Mouse (Mus musculus) kidney, embryonic 14.5 days (tissue): ENCODE results near the gene Fcf1. TPM values are rescaled to one million over a fixed set of nuclear protein-coding genes. Genes with fewer than 3 reads are reported as not detected.

Experiments used
- ATAC-seq: fragments of 200-750 bp; cut with Nextera tagmentation; 2 replicates; pipeline ENCODE4 v1.8.0; 2017; ENCODE audit warnings: moderate number of reproducible peaks, mild to moderate bottlenecking, moderate TSS enrichment, moderate library complexity; ENCODE audit not compliant: low FRiP score, low TSS enrichment
- H3K27ac ChIP-seq: fragments of 300-500 bp; sonication (generic); 2 replicates; pipeline ENCODE4 v1.5.1; 2014; ENCODE audit warnings: low read depth, mild to moderate bottlenecking, low read length, moderate library complexity, mixed read lengths
- H3K27me3 ChIP-seq: fragments of 300-500 bp; sonication (generic); 2 replicates; pipeline ENCODE4 v1.6.1; 2014; ENCODE audit warnings: mild to moderate bottlenecking, low read length; ENCODE audit not compliant: control insufficient read depth, insufficient read depth
- H3K36me3 ChIP-seq: fragments of 300-500 bp; sonication (generic); 2 replicates; pipeline ENCODE4 v1.6.1; 2014; ENCODE audit warnings: low read length, mixed read lengths; ENCODE audit not compliant: control insufficient read depth, insufficient read depth
- H3K4me1 ChIP-seq: fragments of 300-500 bp; sonication (generic); 2 replicates; pipeline ENCODE4 v1.6.1; 2014; ENCODE audit warnings: low read length, mixed read lengths; ENCODE audit not compliant: control insufficient read depth, insufficient read depth
- H3K4me2 ChIP-seq: fragments of 300-500 bp; sonication (generic); replicated peaks from 2 replicates; pipeline ENCODE4 v1.6.1; 2014; ENCODE audit warnings: low read depth, mild to moderate bottlenecking, low read length
- H3K4me3 ChIP-seq: fragments of 300-500 bp; sonication (generic); 2 replicates; pipeline ENCODE4 v1.5.1; 2014; ENCODE audit warnings: mild to moderate bottlenecking, low read length
- H3K9ac ChIP-seq: fragments of 300-500 bp; sonication (generic); 2 replicates; pipeline ENCODE4 v1.6.1; 2014; ENCODE audit warnings: low read depth, mild to moderate bottlenecking, low read length, moderate library complexity
- H3K9me3 ChIP-seq: fragments of 300-500 bp; sonication (generic); 2 replicates; pipeline ENCODE4 v1.6.1; 2016; ENCODE audit warnings: low read length; ENCODE audit not compliant: control insufficient read depth
- WGBS: fragments of 180-500 bp; shearing (Covaris S2); extraction: QIAGEN DNeasy Blood & Tissue Kit; methylation state at CpG from one replicate; pipeline ENCODE4 v1.1.7; 2014; 5-methylcytosine and 5-hydroxymethylcytosine counted together
- polyA plus RNA-seq: library from polyadenylated mRNA; unstranded; fragments of >200 nt; fragmentation: Nextera tagmentation; extraction: Ambion mirVana; gene quantifications from 2 replicates; pipeline ENCODE4 v1.2.1, GENCODE M21; 2014

Gene Fcf1
- polyA plus RNA-seq, 1 experiment from 2014 or later, result 153 TPM

DNA sequence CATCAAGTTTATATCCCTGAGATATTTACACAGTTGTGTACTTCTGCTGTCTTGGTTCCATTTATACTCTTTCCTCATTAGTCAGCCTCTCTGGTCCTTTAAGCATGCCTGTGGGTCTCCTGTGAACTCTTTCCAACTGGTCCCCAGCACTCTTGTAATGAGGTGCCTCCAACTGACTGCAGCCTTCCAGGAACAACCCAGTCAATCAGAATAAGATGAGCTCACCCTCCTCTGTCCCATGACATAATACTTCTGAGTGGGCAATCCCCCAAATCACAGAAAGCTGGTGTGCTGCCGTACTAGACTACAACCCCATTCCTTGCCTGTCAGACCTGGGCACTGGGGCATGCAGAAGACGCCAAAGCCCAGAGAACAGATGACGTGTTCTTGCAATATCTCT lies 14.4 kb upstream of the Fcf1 start:
- H3K9me3 ChIP-seq, result no peaks in the 10 kb centered on the region
- no peaks in the 10 kb centered on the region for H3K4me1 ChIP-seq
- no peak for ATAC-seq
- H3K27me3 ChIP-seq, result no peaks in the 10 kb centered on the region
- H3K27ac ChIP-seq, result no peak overlapping the region
- H3K4me2 ChIP-seq, result no peak overlapping the region
- 92% methylated on average over 3 of the region's 3 CpGs for WGBS
- no peak overlapping the region for H3K9ac ChIP-seq
- 0 out of 2 replicates have a peak, but pooled peaks cover 6% of the 10 kb centered on the region for H3K36me3 ChIP-seq
- no peak overlapping the region for H3K4me3 ChIP-seq

DNA sequence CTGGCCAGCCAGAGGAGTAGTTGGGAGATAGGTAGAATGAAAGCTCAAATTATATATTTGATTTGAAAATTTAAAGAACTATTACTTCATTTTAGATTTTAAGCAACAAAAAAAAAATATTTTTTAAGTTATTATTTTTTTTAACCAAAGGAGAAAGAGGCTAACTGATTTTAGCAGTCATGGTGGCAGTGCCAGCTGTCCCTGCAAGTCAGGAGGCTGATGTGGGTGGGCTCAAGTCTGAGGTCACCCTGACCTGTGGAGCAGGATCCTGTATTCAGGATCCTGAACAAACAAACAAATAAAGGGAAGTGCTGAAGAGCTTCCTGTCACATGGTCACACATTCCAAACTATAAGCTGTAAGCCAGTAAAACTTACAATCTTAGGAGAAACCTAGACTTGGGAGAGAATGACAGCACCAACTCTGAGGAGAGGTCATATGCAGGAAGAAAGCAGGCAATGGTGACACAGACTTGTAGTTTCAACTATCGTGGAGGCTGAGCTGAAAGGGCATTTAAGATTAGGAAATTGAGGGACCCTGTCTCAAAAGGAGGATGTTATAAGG lies 11.8 kb upstream of the Fcf1 start:
- Histone ChIP-seq H3K9me3 (no peaks in the 10 kb centered on the region), H3K27me3 (no peaks in the 10 kb centered on the region), H3K27ac (no peak overlapping the region), H3K4me1 (no peaks in the 10 kb centered on the region), H3K9ac (no peak overlapping the region), H3K36me3 (0 out of 2 replicates have a peak, but pooled peaks cover 6% of the 10 kb centered on the region), H3K4me2 (no peak overlapping the region), H3K4me3 (no peak overlapping the region)
- ATAC-seq, result no peak
- 87% methylated on average over 1 of the region's 1 CpGs for WGBS

DNA sequence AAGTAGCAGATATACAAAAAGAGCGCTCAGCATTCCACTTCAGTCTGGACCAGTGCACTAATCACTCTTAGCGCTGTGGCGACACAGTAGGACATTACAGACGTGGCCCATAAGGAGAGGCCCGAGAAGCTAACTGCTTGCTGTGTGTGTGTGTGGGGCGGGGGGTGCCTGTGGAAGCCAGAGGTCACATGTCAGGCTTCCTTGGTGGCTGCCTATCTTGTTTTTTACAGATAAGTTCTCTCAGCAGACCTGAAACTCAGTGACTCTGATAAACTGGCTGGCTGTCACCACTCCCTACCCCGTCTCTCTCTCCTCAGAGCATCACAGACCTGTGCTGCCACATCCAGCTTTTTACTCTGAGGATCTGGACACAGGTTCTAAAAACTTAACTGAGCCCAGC lies 8.1 kb upstream of the Fcf1 start:
- no peaks in the 10 kb centered on the region for H3K27me3 ChIP-seq
- H3K9ac ChIP-seq, result no peak overlapping the region
- H3K36me3 ChIP-seq, result 0 out of 2 replicates have a peak, but pooled peaks cover 6% of the 10 kb centered on the region
- H3K4me3 ChIP-seq, result no peak overlapping the region
- ATAC-seq, result no peak
- no peak overlapping the region for H3K27ac ChIP-seq
- no peaks in the 10 kb centered on the region for H3K4me1 ChIP-seq
- no peaks in the 10 kb centered on the region for H3K9me3 ChIP-seq
- H3K4me2 ChIP-seq, result no peak overlapping the region
- 87% methylated on average over 7 of the region's 7 CpGs for WGBS

DNA sequence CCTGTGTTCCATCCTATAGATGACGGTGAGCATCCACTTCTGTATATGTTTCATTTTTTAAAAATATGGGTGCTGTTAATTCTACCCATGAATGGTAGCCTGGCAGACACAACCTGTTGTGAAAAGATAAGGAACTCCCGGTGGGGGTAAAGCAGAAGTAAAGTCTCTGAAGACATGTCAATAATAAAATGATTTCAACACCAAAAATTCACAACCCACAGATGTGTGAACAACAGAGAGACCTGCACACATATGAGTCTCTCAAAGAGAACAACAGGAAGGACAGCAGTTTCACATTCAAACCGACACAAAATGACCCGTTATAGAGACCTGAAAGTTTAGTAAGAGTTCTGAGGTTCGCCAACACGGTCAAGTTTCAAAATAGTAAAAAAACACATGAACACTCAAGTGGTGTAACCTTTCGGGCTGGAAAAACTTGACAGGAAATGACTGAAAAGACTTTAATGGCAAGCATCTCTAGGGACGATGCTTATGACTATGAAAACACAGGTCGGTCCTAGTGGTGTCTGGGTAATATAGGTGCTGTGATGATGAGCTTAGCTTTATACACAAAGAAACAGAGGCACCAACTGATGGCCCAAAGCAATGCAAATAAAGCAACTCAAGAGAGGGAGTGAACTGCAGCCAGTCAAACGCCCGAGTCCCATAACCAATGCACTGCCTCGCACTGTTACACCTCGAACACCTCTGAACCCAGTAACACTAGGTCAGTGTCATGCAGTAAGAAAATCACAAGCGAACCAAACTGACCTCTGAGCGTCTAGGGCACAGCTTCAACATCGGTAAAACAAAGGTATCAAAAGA lies 1.7 kb upstream of the Fcf1 start:
- Histone ChIP-seq H3K27me3 (no peaks in the 10 kb centered on the region), H3K9ac (no peak overlapping the region), H3K27ac (no peak overlapping the region), H3K4me3 (peak overlapping the region; percentile 95; the same call in 1 of the 2 replicates), H3K4me1 (peaks cover 11% of the 10 kb centered on the region), H3K36me3 (peaks cover 12% of the 10 kb centered on the region), H3K9me3 (no peaks in the 10 kb centered on the region), H3K4me2 (peak overlapping the region; percentile 89)
- ATAC-seq, result no peak
- WGBS, result 79% methylated on average over 16 of the region's 16 CpGs

DNA sequence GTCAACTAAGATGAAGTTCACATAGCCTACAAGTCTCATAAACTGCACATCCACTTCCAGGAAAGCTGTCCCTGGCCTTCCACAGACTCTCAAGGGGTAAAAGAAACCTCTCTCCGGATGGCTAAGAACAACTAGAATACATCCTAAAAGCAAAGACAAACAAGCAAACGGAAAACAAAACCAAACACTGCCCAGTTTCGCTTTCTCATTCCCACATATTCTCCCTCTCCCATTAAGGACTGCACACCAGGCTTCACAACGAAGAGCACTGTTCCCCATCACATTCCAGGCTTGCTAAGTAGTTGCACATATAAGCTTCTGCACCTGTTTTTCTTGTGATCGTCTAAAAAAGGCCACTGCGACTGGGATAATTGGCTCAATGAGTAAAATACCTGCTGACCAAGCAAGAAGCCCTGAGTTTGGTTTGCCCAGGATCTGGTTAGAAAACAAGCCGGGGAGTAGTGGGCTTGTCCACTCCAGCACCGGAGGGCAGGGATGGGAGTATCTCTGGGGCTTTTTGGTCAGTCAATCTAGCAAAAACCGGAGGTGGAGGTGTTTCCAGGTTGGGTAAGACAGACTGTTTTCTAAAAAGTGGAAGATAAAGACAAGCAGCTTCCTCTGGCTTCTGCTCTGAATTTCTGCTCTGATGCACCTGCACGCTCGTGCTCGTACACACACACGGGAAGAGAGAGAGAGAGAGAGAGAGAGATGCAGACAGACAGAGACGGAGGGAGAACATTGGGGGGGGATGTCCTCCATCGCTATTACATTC lies 855 bp upstream of the Fcf1 start:
- Histone ChIP-seq H3K4me1 (peaks cover 11% of the 10 kb centered on the region), H3K27me3 (no peaks in the 10 kb centered on the region), H3K36me3 (peaks cover 19% of the 10 kb centered on the region), H3K4me2 (peak overlapping the region; percentile 89), H3K4me3 (peak overlapping the region; percentile 95), H3K9ac (peak overlapping the region; percentile 79), H3K27ac (no peak overlapping the region), H3K9me3 (no peaks in the 10 kb centered on the region)
- WGBS, result 26% methylated on average over 15 of the region's 15 CpGs
- no peak for ATAC-seq

DNA sequence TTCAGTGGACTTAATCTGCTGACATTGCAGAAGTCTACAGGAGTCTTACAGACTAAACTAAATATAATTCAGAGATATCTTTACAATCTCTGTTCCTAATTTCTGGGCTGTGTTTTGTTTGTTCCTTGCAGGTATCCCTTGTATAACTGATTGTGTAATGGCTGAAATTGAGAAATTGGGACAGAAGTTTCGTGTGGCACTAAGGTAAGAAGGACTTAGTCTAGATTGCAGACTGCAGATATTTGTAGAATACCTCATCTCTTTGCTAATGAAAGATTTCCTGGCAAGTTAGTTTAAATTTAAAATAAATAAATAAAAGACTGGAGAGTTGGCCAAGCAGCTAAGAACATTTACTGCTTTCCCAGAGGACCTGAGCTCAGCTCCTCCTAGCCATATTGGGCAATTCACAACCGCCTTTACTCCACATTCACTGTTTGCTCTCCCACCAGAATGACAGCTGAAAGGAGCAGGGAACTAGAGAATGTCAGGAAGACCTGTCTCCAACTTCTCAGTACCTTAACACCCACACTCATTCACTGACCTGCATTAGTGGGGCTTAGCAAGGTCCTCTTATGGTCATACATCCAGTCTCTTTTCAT lies 8.7 kb downstream of the Fcf1 start:
- Histone ChIP-seq H3K4me3 (no peak overlapping the region), H3K4me1 (no peaks in the 10 kb centered on the region), H3K27ac (no peak overlapping the region), H3K27me3 (no peaks in the 10 kb centered on the region), H3K9me3 (no peaks in the 10 kb centered on the region), H3K4me2 (no peak overlapping the region), H3K36me3 (peaks cover 76% of the 10 kb centered on the region), H3K9ac (no peak overlapping the region)
- WGBS, result 90% methylated on average over 2 of the region's 2 CpGs
- ATAC-seq, result no peak

DNA sequence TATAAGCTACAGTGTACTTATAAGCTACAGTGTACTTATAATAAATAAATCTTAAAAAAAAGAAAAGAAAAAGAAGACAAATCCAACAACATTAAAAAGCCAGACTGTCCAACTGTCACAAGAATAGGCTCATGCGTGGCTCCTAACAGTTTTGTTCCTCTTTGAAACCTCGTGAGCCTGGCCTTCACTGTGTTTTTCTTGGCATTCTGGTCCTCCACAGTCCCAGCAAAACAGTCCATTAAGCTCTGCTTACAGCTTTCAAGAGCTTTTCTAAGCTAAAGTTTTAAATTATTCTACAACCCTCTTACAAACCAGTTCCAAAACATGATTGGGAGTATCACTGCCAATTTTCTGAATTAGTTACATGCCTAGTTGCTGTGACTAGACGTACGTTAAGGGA lies 18.8 kb downstream of the Fcf1 start:
- no peak overlapping the region for H3K9ac ChIP-seq
- peaks cover 4% of the 10 kb centered on the region; the same call in 1 of the 2 replicates for H3K9me3 ChIP-seq
- no peaks in the 10 kb centered on the region for H3K36me3 ChIP-seq
- H3K27ac ChIP-seq, result no peak overlapping the region
- no peak overlapping the region for H3K4me3 ChIP-seq
- WGBS, result 61% methylated on average over 4 of the region's 4 CpGs
- ATAC-seq, result no peak
- no peak overlapping the region for H3K4me2 ChIP-seq
- no peaks in the 10 kb centered on the region for H3K27me3 ChIP-seq
- no peaks in the 10 kb centered on the region for H3K4me1 ChIP-seq

DNA sequence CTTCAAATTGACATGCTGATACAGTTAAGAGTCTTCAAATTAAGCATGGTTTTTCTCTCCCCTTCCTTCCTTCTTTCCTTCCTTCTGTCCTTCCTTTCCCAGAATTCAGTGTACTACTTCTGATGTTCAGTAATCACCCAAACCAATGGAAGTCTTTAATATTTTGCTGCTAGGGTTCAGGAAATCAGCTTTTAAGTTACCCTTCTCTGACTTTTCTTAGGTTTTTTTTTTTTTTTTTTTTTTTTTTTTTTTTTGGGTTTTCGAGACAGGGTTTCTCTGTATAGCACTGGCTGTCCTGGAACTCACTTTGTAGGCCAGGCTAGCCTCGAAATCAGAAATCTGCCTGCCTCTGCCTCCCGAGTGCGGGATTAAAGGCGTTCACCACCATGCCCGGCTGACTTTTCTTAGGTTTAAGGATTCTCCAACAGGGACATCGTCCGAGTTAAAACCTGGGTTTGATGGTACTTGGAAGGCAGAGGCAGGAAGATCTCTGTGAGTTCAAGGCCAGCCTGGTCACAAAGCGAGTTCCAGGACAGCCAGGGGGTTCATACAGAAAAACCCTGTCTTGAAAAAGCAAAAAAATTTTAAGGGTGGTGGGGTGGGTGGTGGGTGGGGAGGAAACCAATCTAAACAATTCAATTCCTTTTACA lies 24.5 kb downstream of the Fcf1 start:
- ATAC-seq, result no peak
- Histone ChIP-seq H3K9me3 (peaks cover 4% of the 10 kb centered on the region; the same call in 1 of the 2 replicates), H3K4me3 (peak overlapping the region; percentile 99)

More for the DNA sequence above, 24.5 kb downstream of the Fcf1 start:
- H3K9ac ChIP-seq, result peak overlapping the region; percentile 37; the same call in 1 of the 2 replicates
- H3K36me3 ChIP-seq, result no peaks in the 10 kb centered on the region
- H3K27ac ChIP-seq, result no peak overlapping the region
- no peaks in the 10 kb centered on the region for H3K27me3 ChIP-seq
- peaks cover 8% of the 10 kb centered on the region; the same call in 1 of the 2 replicates for H3K4me1 ChIP-seq
- H3K4me2 ChIP-seq, result peak overlapping the region; percentile 31
- 93% methylated on average over 9 of the region's 9 CpGs for WGBS
